Mouse (Mus musculus): ENCODE measurements at regions not wholly inside any gene's neighbourhood (a gene's known extent, or its start where the extent isn't known, plus 50 kb on each side); places are given as distances from the start of the nearest gene placed in this dataset.

DNA sequence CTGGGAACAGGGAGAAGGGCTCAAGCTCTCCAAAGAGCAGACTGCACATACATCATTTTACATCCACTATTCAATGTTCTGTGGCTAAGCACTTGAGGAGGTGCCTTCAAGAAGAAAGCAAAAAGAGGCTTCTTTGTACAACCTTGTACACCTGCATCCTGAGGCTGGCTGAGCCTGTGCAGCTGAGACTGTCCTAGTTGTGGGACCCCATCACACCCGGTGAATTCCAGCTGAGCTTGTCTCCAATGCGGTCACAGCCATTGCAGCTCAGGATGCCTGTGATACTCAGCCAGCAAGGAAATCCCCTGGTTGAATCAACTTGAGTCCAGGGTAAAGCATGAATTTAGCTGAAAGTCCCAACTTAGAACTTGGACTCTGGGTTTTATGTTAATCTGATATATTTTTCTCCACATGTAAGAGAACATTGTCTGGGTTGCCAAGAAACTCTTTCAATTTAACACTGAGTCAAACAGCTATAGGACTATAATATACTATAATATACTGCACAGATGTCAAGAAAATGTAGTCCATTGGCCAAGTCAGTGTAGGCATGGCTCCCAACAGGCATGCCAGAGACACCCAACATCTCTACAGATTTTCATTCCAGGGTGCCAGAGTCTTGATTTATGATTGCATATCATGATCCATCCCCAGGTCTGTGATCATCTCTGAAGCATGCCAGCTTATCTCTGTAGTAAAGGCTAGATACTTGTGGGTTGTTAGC lies 599.2 kb downstream of the Pard3 start:
- no peak for DNase-seq

DNA sequence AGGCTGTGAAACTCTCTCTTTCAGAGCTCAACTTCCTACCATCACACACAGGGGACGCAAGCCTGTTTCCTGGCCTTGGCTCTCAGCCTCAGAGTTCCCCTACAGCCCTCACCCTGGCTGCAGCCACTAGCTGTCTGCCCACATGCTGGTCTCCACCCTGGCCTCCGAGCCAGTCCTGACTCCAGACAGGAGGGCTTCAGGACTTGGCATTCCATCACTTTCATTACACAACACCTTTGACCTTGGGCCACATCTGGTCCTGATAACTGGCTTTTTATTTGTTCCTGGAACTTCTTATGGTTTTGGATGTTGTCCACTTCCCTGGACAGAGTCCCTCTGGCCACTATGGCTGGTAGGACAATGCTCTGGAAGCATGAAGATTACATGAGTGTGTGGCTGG lies 602.9 kb downstream of the Pard3 start:
- DNase-seq: no peak

DNA sequence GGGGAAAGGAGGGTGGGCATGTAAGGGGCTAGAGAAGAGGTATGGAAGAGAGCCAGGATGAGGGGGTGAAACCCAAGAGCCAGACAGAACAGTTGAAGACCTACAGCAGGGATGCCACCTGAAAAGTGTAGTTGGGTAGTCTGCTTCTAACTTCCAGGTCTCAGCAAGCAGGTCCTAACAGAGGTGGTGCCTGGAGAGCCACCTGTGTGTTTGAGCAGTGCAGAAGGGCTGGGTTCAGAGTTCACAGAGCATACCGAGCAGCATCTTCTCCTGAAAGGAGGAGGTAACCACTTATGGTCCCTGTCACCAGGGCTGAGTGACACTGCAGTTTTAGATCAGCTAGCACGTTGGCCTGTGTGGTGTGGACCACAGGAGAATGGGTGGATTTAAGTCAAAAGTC lies 605.3 kb downstream of the Pard3 start:
- DNase-seq: no peak

DNA sequence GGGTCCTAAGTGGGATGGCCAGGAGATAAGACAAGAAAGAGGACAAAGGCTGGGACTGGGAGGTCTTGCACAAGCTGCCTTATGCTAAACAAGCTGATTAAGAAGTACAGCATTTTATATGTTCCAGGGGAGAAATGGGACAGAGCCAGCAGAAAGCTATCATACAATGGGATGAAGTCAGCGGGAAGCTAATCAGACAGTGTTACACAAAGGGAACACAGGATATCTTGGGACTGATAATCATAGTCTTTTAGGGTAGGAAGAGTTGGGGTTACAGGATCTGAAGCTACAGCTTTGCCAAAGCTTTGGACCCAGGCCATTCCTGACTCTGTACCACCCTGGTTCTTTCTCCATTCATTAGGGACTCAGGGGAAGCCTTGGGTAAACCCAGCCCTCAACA lies 610.4 kb downstream of the Pard3 start:
- no peak for DNase-seq

DNA sequence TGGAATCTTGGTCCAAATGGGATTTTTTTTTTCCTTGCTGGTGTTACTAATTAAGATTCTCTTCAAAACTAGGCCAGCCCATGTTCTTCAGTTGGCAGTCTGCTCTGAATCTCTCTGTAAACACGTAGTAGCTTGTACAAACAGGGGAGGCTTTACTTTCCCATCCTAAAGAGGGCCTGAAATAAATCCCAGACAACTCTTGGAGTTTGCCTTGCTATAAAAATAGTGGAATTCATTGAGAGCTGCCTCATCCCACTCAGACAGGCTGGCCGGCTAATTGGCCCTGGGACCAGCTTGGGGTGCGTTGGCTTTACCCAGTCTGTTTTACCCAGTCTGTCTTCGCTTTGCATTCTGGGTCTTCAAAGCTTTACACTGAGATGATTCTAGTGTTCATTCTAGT lies 611.7 kb downstream of the Pard3 start:
- no peak for DNase-seq

DNA sequence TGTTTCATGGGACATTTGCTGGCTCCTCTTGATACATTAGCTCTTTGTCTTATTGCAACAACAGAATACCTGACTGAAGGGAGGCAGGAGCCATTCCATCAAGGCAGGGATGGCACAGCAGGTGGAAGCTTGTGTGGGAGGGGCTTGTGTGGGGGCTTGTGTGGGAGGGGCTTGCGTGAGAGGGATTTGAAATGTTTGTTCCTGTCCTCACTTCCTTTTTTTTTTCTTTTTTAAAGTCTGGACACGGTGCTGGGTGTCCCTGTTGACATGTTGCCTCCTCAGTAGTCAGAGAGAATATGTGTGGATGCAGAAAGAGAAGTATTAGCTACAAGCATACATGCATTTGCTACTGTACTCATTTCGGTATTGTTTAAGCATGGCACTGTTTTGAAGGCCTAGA lies 616.5 kb downstream of the Pard3 start:
- DNase-seq: no peak

DNA sequence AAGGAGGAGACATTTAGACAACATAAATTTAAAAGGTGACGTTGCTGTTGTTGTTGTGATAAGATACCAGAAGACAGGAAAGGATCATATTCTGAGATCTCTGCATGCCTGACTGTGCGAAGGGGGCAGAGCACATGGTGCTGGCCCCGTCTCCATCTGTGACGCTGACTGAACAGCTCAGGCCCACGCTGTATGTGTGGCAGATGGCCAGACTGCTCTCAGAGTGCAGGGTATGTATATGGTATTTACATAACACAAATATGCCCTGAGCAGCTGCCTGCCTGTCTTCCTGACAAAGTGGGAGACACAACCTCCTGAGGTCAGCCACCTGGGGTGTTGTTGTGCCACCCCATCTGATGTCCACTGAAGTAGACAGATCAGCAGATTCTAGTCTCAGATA lies 620.5 kb downstream of the Pard3 start:
- no peak for DNase-seq

DNA sequence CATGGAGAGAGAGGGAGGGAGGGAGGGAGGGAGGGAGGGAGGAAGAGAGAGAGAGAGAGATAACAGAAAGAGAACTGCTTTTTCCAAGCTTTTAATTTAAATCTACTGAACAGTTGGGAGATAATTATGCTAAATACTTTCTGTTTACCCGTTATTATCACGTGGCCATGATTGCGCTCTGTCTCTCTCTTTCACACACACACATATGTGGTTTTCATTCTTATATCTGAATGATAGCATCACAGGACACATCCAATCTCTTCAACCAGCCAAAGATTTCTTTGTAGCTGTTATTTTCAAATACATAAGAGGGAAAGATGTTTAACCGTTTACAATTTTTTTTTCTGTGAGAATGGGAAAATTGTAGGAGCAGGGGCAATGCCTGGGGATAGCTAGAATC lies 627.1 kb downstream of the Pard3 start:
- DNase-seq: no peak

DNA sequence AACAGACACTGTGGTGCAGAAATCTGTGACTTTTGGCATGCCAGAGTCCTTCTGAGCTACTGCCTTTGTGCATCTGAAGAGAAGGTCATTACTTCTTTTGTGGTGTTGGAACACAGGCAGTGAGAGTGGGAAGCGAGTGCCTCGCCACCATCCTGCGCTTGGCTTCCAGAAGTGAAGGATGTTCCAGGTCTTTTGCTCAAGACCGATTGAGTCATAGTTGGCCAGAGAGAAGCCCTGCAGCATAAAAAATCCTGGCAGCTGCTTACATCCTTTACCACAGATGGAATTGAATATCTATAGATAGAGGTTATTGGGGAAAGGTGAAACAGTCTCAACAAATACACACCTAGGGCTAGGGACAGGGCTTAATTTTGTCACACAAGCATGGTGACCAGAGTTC lies 634.7 kb downstream of the Pard3 start:
- no peak for DNase-seq

DNA sequence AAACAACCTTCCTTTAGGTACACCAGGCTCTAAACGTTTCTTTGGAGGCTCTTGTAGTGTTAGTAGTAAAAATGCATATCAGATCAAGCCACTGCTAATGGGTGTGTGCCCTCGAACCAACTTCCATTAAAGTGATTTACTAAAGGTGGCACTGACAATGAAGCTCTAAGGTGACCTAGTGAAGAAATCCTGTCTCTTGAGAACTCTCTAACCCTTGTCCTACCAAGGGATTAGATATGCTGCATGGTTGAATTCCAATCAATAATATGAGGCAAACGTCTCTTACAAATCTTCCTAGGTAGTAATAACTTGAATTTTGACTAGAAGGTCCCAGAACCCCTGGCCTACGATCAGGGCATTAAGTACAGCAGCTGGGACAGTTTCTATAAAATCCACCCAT lies 640.7 kb downstream of the Pard3 start:
- no peak for DNase-seq

DNA sequence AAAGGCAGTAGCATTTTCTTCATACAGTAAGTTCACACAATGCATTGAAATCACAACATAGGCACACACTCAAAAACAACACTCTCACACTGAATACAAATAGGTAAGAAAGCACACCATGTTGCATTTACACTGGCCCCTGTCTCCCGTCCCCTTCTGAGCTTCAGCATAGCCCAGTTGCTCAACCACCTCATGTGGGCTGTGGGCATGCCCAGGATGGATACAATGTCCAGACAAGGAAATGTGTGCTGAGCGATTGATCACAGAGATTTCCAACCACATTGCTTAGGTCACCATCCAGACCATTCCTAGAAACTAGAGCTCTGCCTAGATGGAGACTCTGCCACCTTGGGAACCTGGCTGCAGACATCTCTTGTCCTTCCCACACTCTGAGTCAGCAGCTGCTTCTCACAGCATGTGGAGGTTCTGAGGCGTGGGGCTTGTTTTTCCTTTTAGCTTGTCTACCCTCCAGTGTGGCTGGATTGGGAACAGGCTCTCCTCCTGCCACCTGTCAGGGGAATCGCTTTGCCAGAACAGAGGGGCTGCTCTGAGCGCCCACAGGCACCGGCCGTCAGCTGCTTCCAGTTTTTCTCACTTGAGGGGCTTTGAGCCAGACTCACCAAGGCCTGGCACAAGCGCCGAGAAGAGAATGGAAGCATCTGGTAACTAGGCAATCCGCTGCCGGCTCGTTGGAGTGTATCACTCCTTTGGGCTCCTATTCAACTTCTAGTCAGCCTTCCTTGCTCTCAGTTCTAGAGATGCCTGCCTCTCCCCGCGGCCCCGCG lies 642.5 kb downstream of the Pard3 start:
- DNase-seq: no peak

DNA sequence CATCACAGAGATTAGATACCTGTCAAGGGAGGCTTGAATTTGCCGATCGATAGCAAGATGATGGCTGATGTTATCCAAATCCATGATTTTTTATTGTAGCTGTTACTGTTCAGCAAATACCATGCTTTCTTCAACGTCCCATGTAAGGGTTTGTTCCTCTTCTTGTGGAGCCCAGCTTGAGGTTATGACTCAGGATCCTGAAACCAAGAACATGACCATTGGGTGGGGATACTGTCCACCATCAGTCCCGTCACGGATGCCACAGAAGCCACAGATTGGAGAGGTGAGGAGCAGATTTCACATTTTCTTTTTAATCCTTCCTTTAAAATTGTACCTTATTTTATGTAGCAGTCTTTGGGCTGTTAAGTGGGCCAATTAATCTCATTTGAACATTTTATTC lies 645.7 kb downstream of the Pard3 start:
- DNase-seq: no peak

DNA sequence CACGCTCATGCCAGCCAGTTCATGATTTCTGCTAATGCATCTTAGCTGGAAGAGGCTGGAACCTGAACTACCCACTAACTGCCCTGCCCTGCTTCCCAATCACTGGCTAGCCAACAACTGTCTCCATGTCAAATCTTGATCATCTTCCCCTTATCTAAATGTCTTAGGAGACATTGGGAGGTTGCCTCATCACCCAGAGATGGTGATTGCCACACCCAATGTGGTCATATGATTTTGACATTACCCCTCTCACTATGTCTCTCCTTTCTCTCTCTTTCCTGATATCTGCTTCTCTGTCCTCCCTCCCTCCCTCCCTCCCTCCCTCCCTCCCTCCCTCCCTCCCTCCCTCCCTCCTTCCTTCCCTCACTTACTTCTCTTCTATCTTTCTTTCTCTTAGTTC lies 643.3 kb upstream of the Nrp1 start:
- DNase-seq: no peak

DNA sequence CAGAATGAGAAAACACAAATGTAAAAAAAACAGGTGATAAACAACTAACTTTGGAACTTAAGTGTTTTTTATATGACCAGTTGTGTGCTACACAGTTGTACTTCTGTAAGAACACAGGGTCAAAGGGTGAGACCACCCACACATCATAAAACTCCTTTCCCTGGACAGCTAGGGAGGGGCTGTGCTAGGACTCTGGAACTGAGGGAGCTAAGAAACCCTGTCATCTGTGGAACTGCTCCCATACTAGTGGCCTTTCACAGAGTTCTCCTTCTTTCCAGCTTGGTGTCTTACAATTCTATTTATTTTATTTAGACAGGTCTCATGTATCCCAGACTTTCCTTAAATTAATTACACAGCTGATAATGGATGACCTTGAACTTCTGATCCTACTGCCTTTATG lies 640.4 kb upstream of the Nrp1 start:
- DNase-seq: no peak

DNA sequence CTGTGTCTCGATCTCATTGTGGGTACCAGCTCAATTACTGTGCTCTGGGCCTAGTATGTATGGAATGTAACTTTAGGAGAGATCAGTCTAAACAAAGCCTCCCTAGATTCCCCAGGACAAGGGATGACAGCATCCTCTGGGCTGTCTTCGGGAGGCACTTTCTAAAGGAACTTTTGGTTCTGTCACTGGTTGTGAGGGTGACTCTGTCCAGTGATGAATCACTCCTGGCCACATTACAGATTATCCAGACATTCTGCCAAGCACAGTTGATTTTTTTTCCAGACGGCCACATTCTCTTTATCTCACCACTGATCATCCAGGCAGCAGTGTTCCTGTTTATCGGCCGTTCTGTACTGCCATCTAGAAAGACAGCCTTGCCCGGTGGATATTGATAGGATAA lies 638.5 kb upstream of the Nrp1 start:
- DNase-seq: no peak

DNA sequence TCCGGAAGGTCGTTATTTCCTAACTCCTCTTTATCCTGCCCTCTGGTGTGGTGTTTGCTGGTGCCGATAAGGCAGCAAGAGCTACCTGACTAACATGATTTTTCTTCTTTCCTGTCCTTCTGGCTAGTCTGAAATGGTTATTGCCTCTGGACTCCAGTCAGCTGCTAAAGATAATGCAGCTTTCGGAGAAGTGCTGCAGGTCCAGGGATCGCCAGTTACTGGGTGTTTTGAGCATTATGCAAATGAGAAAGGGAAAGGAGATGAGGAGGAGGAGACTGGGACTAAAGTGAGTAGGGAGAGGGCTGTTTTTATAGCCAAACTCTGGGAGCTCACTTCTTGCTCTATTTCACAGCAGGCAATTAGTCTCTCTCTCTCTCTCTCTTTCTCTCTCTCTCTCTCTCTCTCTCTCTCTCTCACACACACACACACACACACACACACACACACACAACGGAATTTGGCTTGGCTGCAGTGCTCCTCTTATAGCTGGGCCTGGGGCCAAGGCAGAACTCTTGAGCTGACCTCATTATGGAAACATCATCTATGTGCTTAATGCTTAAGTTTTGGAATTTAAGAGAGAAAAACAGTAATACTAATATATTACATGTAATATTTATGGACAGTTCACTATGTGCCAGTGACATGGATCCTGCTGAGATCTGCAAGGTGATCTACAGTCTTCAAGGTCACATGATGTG lies 637.7 kb upstream of the Nrp1 start:
- no peak for DNase-seq

DNA sequence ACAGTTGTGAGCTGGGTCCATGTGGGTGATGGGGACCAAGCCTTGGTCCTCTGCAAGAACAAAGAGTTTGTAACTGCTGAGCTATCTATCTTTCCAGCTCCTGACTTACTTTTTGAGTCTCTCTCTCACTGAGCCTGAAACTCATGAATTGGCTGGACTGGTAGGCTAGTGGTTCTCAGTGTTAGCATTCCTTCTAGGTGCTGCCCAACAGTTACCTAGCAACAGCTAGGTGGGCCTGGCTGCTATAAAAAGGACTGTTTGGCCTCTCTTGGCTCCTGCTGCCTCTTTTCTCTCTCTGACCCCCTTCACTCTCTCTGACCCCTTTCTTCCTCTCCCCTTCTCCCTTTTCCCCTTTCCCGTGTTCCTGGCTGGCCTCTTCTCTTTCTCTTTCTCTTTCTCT lies 636.8 kb upstream of the Nrp1 start:
- no peak for DNase-seq

DNA sequence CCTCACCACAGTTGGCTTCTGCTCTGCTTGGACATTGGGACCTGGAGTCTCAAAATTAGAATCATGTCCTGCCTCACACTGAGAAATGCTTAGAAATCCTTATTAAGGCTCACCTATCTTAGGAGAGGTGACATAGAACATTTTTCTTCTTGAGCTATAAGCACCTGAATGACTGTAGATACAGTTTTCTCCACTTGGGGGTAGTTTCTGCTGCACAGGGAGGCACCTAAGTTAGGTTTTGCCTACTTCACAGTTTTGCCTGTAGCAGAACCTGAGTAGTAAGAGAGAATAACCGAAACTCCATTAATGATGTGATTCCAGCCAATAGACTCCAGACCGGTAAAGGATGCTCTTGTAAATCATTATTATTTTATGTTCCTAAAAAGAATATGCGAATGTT lies 624.3 kb upstream of the Nrp1 start:
- DNase-seq: no peak

DNA sequence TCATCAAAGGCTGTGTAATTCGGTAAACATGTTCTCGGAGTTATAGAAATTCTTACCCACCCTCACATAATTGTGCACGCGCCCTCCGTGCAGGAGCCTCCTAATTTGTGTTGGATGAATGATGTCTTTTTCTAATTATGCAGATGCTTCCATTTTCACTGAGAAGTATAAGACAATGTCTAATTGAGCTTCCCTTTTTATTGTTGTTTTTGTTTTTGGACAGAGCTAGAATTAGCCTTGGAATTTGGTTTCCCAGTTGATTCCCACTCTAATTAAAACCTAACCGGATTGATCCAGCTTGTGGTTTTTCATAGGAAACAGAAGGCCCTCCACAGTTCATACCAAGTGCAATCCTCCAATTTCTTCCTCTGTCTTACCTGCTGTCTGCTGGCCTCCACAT lies 616.2 kb upstream of the Nrp1 start:
- DNase-seq: no peak

DNA sequence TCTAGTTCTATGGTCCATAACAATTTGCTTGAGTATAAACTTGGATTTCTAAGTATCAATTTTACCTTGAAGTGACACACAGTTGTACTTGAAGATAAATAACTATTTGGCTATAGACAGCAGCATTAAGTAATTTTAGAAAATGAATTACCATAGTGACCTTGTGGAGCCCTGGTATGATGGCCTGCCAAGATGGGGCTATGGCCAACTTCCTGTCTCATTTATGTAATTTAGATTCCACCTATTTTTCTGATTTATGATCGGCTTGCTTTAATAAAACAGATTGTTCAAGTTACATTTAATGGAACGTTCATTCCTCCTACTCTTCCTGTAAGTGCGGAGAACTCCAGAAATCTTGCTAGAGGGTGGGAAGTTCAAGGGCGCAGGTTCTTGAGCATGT lies 613.2 kb upstream of the Nrp1 start:
- no peak for DNase-seq

DNA sequence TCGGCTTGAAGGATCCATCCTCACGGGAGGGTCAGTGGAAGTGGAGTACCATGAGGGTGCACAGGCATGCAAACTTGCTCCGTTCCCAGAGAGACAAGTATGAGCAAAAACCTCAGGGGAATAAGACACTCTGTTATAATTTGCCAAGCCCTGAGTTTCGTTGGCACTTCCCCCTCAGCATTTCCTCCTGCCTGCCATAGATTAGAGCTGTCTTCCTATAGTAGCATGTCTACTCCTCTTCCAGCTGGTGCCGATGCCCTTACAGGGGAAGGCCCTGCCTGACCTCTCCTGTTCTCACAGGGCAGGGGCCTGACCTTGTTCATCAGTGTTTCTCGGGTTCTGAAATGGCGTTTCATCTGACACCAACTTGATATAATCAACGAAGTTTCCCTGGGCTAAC lies 611.9 kb upstream of the Nrp1 start:
- no peak for DNase-seq

DNA sequence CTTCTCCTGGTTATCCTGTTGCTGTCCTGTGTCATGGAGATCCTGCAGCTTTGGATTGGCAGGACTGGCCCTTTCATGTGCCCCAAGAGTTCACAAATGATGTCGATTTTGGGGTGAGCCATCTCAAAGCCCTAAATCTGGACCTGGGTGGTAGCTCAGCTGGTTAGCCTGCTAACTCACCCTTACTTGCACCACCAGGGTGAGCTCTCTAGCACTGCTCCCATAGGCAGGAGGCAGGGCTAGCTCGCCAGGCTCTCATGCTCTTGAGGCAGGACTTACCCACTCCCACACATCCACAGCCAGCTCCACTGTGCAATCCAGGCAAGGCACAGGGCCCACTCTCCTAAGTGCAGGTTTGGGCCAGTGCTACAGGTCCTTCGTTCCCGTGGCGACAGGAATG lies 605.5 kb upstream of the Nrp1 start:
- DNase-seq: no peak

DNA sequence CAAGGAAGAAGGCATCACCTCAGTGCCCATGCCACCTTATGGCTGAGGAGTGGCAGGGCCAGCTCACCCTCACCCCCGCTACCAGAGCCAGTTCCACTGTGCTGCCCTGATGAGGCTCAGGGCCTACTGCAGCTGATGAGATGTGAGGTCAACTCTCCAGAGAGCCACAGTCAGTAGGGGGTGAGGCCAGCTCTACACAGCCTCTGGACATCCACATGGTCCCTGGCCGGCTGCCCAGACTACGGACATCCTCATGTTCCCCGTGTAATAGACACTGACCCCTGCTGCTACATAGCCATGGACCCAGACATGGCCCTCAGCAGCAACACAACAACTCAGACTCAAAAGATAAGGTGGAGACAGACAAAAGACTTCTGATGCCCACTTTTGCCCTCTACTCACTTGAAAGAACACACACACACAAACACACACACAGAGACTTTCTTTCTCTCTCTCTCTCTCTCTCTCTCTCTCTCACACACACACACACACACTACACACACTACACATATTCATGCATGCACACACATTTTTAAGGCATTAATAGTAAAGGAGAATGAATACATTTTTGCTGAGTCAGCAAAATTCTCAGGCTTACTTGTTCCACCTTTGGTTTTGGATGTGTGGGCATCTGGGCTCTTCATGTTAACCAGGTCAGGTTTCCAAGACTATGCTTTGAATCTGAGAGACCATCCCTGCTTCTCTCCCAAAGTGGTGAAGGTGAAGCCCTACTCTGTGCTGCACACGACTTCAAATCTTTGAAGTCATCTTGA lies 604.4 kb upstream of the Nrp1 start:
- peak; percentile 15 to 21 for DNase-seq

Data from kidney, adult 8-10 months (tissue).